22 mouse cellular contexts compared by ENCODE assay signal in the genomic region with DNA sequence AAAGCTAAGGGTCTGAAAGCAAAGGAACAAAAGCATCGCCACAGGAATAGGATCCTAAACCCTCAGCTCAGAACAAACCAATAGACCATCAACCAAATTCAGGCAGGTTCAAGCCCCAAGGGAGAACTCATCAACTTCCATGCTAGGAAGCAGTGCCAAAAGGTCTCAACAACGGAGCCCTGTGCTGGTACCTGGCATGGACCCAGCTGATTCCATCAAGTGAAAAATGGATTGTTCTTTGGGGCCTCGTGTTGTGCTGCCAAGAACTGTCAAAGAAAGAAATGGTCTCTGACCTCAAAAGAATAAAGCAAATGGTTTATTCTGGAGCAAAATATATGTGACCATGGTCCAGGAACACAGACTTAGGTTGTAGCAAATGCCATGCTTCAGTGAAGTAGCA.
A peak's percentile ranks its signal among the peaks of the same experiment; 100 is the strongest.
DNase-seq lines count a peak whose midpoint lies in the region; ATAC-seq and TF ChIP-seq lines count a peak whose summit lies in the region.
"Had no signal": no experiment of that assay in that cellular context is flagged by ENCODE, and none has a peak within 500 bp of the region (broad histone marks: within the 10 kb centered on the region; RNA-seq: fewer than 3 reads in every experiment).

No protein-coding gene starts in this region.

- TF ChIP-seq CTCF in kidney, postnatal 0 days (IDR thresholded peaks at IDR 0.05; ENCODE audit: low read depth), result no peak

- ATAC-seq in kidney, postnatal 0 days (replicated peaks; ENCODE audit: low FRiP score, low read depth), result no peak
- no peak for ATAC-seq in kidney, embryonic 16.5 days (ENCODE audit: low FRiP score, low TSS enrichment)
- ATAC-seq: activated CD4-positive, CD25-positive, alpha-beta regulatory T cell, adult 4 months; forebrain, embryonic 15.5 days; liver, postnatal 0 days had no signal

- H3K27me3 ChIP-seq in kidney, postnatal 0 days (ENCODE audit: insufficient read depth, low read length), result no peaks in the 10 kb centered on the region
- H3K27me3 ChIP-seq in kidney, embryonic 16.5 days (ENCODE audit: insufficient read depth, low read length), result no peaks in the 10 kb centered on the region
- H3K27me3 ChIP-seq: CH12.LX; forebrain, embryonic 15.5 days; heart, embryonic 15.5 days; hindbrain, embryonic 13.5 days; limb, embryonic 13.5 days; neural tube, embryonic 13.5 days had no signal

- H3K4me3 ChIP-seq in kidney, postnatal 0 days (replicated peaks; ENCODE audit: low read depth, low read length), result no peak overlapping the region
- no peak overlapping the region for H3K4me3 ChIP-seq in kidney, embryonic 16.5 days (ENCODE audit: low read length)
- H3K4me3 ChIP-seq: erythroblast, embryonic 14.5 days; forebrain, embryonic 15.5 days; gastrocnemius, adult 2 months; heart, embryonic 15.5 days; hindbrain, embryonic 13.5 days; limb, embryonic 13.5 days; neural tube, embryonic 13.5 days had no signal

- 44% methylated on average over 3 of the region's 3 CpGs for WGBS in kidney, postnatal 0 days
- 46% methylated on average over 3 of the region's 3 CpGs for WGBS in kidney, embryonic 16.5 days

- no peak overlapping the region for H3K9ac ChIP-seq in kidney, postnatal 0 days (ENCODE audit: low read depth, low read length)
- no peak overlapping the region for H3K9ac ChIP-seq in kidney, embryonic 16.5 days (replicated peaks; ENCODE audit: low read length)
- H3K9ac ChIP-seq: forebrain, embryonic 15.5 days; heart, embryonic 15.5 days; hindbrain, embryonic 13.5 days; limb, embryonic 13.5 days; liver, postnatal 0 days; neural tube, embryonic 13.5 days had no signal

- H3K4me1 ChIP-seq in kidney, postnatal 0 days (replicated peaks; ENCODE audit: insufficient read depth, low read length), result no peaks in the 10 kb centered on the region
- no peaks in the 10 kb centered on the region for H3K4me1 ChIP-seq in kidney, embryonic 16.5 days (ENCODE audit: insufficient read depth, low read length)
- H3K4me1 ChIP-seq: forebrain, embryonic 15.5 days; heart, embryonic 15.5 days; hindbrain, embryonic 13.5 days; limb, embryonic 13.5 days; neural tube, embryonic 13.5 days had no signal

- peak; percentile 18 for DNase-seq in kidney, postnatal 0 days (ENCODE audit: low spot score)
- DNase-seq in ovary, postnatal 10 days (ENCODE audit: low spot score), result peak; percentile 1
- DNase-seq in ovary, adult 18-20 months (ENCODE audit: low spot score), result no peak
- DNase-seq in adrenal gland, postnatal 25 days, result peak; percentile 47
- peak; percentile 44 to 57 for DNase-seq in kidney, postnatal 4 days
- no peak for DNase-seq in testis, postnatal 10 days (ENCODE audit: low spot score)
- DNase-seq: cerebellum, postnatal 14 days; gastrocnemius, adult 2 months; heart, adult 18-20 months; liver, postnatal 0 days; right cerebral cortex, adult 18-20 months; spleen, adult 18-20 months; thymus, postnatal 25 days had no signal

- no peak overlapping the region for H3K27ac ChIP-seq in kidney, postnatal 0 days
- no peak overlapping the region for H3K27ac ChIP-seq in kidney, embryonic 16.5 days (ENCODE audit: low read length)
- H3K27ac ChIP-seq: forebrain, embryonic 15.5 days; gastrocnemius, adult 2 months; heart, embryonic 15.5 days; hindbrain, embryonic 13.5 days; limb, embryonic 13.5 days; neural tube, embryonic 13.5 days had no signal

- no peak overlapping the region for H3K4me2 ChIP-seq in kidney, postnatal 0 days (ENCODE audit: low read length)
- no peak overlapping the region for H3K4me2 ChIP-seq in kidney, embryonic 16.5 days (replicated peaks; ENCODE audit: low read depth, low read length)
- H3K4me2 ChIP-seq: forebrain, embryonic 15.5 days; heart, embryonic 15.5 days; hindbrain, embryonic 13.5 days; limb, embryonic 13.5 days; neural tube, embryonic 13.5 days had no signal

- H3K9me3 ChIP-seq in kidney, postnatal 0 days (replicated peaks; ENCODE audit: low read length), result no peaks in the 10 kb centered on the region
- no peaks in the 10 kb centered on the region for H3K9me3 ChIP-seq in kidney, embryonic 16.5 days (ENCODE audit: low read length)
- H3K9me3 ChIP-seq: forebrain, embryonic 15.5 days; heart, embryonic 15.5 days; hindbrain, embryonic 13.5 days; limb, embryonic 13.5 days; neural tube, embryonic 13.5 days had no signal

- no peaks in the 10 kb centered on the region for H3K36me3 ChIP-seq in kidney, postnatal 0 days (ENCODE audit: insufficient read depth, low read length)
- H3K36me3 ChIP-seq in kidney, embryonic 16.5 days (ENCODE audit: insufficient read depth, low read length), result no peaks in the 10 kb centered on the region
- H3K36me3 ChIP-seq: forebrain, embryonic 15.5 days; heart, embryonic 15.5 days; hindbrain, embryonic 13.5 days; limb, embryonic 13.5 days; neural tube, embryonic 13.5 days had no signal

Comparison
In these comparisons a context has a peak if more than half of its experiments do, and no peak if none do; other contexts are left out.
1. DNase-seq: peak in kidney, postnatal 0 days (single experiment), ovary, postnatal 10 days (single experiment), adrenal gland, postnatal 25 days (single experiment) and kidney, postnatal 4 days (2 of 2); none in ovary, adult 18-20 months (single experiment) and testis, postnatal 10 days (single experiment).